Mouse (Mus musculus): Measurements from ENCODE around the gene Il20rb. TPM values are rescaled to one million over a fixed set of nuclear protein-coding genes. Genes with fewer than 3 reads are reported as not detected.

The Il20rb gene
- total RNA-seq, 2 experiments from 2014 or later = 1.4 to 1.6 TPM

- ATAC-seq (ENCODE audit: poor library complexity, severe bottlenecking) = no peak
Observed at GRCm38 (mm10) chr9:100470936-100471604, 15.5 kb downstream of the Il20rb start.

DNA sequence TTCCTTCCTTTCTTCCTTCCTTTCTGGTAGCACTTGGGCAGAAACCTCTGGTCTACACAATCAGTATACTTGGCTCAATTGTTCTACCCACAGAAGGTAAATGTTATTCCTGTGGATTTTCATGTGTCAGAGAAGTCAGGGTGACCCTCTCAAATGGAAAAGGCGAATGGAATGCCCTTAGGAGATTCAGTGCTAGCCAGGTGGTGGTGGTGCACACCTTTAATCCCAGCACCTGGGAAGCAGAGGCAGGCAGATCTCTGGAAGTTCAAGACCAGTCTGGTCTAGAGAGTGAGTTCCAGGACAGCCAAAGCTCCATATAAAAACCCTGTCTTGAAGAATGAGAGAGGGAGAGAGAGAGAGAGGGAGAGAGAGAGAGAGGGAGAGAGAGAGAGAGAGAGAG lies 16.4 kb downstream of the Il20rb start:
- no peak for ATAC-seq (ENCODE audit: poor library complexity, severe bottlenecking)

DNA sequence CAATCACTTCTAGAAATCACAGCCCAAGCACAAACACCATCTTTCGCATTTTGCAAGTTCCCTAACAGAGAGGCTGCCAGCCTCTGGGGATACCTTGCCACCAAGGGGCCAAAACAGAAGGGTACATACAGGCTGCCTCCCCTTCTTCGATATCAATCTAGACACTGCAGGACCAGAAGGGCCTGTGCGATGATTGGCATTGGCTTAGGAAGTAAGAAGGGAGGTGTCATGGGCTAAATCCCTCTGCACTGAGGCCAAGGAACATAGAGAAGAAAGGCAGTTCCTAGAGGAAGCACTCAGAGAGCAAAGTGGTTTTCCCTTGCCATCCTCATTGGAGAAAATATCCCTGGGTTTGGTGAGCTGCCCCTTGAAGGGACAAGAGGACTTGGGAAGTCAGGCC lies 16.9 kb downstream of the Il20rb start:
- ATAC-seq (ENCODE audit: poor library complexity, severe bottlenecking) = no peak

DNA sequence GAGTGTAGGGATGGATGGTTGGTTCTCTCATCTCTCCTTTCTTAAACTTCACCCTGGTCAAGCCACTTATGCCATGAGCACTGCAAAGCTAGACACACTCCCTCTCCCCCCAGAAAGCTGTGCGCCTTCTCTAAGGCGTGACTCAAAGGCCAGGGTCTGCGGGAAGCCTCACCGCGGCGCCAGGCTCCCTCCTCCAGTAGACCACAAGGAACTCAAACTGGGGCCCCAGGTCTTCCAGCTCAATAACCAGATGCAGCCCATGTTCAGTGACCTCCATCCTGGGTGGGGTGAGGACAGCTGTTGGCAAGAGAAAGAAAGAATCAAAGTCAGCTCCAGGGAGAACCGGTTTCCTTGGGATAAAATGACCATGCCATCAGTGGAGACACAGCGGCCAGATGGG lies 18.4 kb downstream of the Il20rb start:
- ATAC-seq (ENCODE audit: poor library complexity, severe bottlenecking) = no peak

DNA sequence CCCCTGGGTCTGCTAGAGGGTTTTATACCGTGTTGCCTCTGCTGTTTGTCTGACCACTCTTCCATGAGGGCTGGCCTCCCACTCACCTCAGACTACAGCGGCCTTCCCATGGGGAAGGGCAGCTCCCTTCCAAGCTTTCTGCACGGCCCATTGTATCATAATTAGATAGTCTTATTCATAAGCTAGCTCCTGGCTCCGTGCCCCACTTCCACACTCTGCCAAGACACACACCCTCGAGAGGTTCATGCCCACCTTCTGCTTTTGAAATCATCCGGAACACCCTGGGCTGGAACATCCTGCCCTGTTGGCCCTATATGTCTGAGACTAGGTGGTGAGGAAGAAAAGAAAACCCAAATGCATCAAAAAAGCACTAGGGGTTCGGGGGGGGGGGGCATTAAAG lies 18.9 kb downstream of the Il20rb start:
- no peak for ATAC-seq (ENCODE audit: poor library complexity, severe bottlenecking)

DNA sequence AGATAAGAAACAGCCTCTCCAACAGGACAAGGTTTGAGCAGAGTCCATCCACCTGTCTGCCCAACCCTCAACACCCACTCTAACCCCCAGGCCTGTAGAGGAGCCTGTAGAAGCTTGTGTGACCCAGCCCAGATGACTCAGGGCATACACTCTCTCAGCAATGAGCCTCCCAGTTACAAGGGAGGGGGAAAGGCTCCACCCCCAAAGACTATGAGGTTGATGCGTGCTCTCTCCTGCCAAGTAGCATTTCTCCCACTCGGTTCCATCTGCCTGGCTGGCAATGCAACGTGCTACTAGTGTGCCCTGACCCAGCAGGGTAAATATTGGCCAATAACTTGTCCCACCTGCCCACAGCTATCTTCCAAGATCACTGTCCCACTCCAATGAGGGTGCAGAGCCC lies 19.8 kb downstream of the Il20rb start:
- no peak for ATAC-seq (ENCODE audit: poor library complexity, severe bottlenecking)

DNA sequence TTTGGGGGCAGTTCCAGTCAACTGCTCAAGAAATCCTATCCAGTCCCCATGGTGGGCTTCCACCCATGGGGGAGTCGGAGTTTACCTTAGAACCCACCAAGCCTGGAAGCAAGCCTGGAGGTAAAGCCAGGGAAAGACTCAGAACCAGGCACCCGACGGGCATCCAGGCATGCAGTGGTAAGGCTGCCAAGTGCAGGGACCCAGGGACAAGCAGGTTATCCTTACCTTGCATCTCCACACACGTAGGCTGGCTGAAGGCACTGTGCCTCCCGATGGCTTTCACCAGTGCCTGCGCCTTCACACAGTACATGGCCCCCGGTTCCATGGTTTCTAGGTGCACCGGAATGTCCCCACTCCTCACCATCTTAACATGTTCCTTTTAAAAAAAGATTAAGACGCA lies 20.6 kb downstream of the Il20rb start:
- ATAC-seq (ENCODE audit: poor library complexity, severe bottlenecking) = no peak

DNA sequence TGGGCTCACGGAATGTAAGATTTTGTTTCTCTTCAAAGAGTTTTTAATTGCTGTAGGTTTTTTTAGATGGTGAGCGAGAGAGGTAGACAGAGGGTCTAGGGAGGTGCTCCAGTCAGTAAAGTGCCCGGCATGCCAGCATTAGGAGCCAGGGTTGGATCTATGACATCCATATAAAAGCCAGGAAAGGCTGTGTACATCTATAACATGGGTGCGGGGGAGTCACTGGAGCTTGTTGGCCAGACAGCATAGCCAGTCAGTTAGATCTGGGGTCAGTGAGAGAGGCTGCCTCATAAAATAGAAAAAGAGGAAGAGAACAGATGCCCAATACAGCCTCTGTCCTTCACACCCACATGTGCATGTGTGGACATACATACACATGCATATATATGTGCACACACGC lies 21.2 kb downstream of the Il20rb start:
- ATAC-seq (ENCODE audit: poor library complexity, severe bottlenecking) = no peak

- ATAC-seq (ENCODE audit: poor library complexity, severe bottlenecking) = peak; percentile 23; the same call in 1 of the 2 replicates
Observed at GRCm38 (mm10) chr9:100463771-100464170, 22.8 kb downstream of the Il20rb start.

DNA sequence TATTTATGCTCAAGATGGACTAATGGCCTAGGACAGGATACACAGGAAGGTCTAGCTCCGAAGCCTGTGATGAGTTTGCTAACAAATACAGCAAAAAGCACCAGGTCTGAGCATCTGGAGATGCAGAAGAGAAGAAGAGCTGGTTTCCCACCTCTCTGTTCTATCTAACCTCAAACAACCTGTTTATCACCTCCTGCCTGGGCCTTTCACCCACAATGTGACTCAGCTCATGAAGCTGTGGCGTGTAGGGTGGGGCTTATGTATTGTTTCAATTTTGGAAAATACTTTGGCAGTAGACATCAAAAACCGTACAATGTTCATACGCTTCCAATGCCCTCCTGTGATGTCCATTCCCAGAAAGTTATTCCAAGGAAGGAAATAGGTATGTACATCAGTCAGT lies 24.5 kb downstream of the Il20rb start:
- peak; percentile 38; the same call in 1 of the 2 replicates for ATAC-seq (ENCODE audit: poor library complexity, severe bottlenecking)

- no peak for ATAC-seq (ENCODE audit: poor library complexity, severe bottlenecking)
Observed at GRCm38 (mm10) chr9:100461671-100462070, 24.9 kb downstream of the Il20rb start.

- peak; percentile 56 for ATAC-seq (ENCODE audit: poor library complexity, severe bottlenecking)
Observed at GRCm38 (mm10) chr9:100460203-100460602, 26.4 kb downstream of the Il20rb start.

GRCm38 (mm10) chr9:100457971-100458681 lies 28.5 kb downstream of the Il20rb start:
- ATAC-seq (ENCODE audit: poor library complexity, severe bottlenecking) = peak; percentile 27; the same call in 1 of the 2 replicates

DNA sequence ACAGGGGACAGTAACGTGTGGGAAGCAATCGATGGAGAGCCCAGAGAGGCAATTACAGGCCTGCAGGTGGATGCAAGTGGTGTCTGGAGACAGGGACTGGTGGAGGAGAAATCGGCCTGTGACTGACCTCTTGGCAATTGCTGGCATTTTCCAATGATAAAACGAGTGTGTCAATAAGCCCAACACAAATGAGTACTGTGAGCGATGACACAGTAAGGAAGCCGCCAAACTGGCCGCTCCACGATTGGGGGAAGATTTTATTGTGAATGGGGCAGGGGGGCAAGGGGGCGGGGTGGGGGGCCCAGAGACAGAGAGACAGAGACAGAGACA lies 32.0 kb downstream of the Il20rb start:
- ATAC-seq (ENCODE audit: poor library complexity, severe bottlenecking) = 0 out of 2 replicates have a peak, but pooled peaks have one; percentile 1

DNA sequence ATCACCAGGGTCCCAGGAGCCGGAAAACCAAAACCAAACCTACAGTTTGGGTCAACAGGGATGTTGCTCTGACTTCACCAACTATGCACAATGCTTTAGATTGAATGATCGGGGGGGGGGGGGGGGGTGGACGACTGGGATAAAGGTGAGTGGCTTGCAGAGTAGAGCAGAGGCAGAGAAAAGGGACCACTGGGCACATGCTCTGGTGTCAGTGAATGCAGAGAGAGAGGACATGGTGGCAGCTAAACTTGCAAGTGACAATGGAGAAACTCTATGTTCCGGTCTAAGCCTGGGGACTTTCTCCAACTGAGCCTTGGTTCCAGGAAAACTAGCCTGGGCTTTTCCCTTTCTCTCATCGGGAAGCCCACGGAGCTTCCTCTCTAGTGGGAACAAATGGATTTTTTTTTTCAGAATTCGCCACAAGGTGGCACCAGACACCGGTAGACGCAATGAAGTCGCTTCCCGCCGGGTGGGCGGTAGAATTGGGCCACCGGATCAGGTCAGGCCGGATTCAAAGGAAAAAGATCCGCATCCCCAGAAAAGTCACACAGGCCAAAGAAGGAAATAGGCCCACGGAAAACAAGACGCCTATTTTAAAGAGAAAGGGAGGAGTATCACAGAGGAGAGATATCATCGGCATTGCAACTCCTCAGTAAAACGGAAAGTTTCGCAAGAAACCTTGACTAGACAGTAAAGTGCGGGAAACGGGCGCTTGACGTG lies 32.5 kb downstream of the Il20rb start:
- ATAC-seq (ENCODE audit: poor library complexity, severe bottlenecking) = peak; percentile 79

GRCm38 (mm10) chr9:100452432-100452831 lies 34.2 kb downstream of the Il20rb start:
- ATAC-seq (ENCODE audit: poor library complexity, severe bottlenecking) = 0 out of 2 replicates have a peak, but pooled peaks have one; percentile 13

GRCm38 (mm10) chr9:100446059-100446686 lies 40.4 kb downstream of the Il20rb start:
- ATAC-seq (ENCODE audit: poor library complexity, severe bottlenecking) = peak; percentile 87

DNA sequence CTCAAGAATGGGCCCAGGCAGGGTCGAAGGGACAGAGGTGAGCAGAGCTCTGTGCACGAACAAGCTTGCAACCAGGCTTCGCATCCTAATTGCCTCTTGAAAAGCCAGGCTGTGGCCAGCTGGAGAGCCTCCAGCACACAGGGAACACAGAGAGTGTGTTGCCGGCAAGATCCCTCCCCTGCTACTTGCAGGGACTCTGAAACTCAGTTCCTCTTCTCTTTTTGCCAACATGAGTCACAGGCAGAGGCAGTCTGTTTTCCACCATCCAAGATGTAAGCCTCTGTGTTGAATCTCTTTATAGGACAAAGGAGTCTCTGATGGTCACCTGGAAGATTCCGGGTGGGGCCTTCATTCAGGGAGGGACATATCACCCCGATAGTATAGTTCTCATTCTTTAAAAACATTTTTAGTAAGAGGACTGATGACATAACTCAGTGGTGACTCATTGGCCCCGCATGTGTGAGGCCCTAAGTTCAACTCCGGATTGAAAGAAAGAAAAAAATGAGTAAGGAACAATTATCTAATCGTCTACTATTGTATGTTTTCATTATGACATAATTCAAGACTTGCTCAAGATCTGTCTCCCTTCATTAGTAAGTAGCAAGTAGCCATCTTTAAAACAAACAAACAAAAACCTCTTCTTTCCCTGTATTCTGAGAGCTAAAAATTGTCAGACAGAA lies 46.3 kb downstream of the Il20rb start:
- peak; percentile 86 for ATAC-seq (ENCODE audit: poor library complexity, severe bottlenecking)

GRCm38 (mm10) chr9:100439481-100439880 lies 47.1 kb downstream of the Il20rb start:
- ATAC-seq (ENCODE audit: poor library complexity, severe bottlenecking) = peak; percentile 36; the same call in 1 of the 2 replicates

GRCm38 (mm10) chr9:100438994-100439393 lies 47.6 kb downstream of the Il20rb start:
- no peak for ATAC-seq (ENCODE audit: poor library complexity, severe bottlenecking)
